Comparison of ENCODE assay signal across 10 mouse cellular contexts in genomic region chr11:44806589-44806988, GRCm38 (mm10).
DNase-seq lines count a peak whose midpoint lies in the region; ATAC-seq and TF ChIP-seq lines count a peak whose summit lies in the region.
"Had no signal": no experiment of that assay in that cellular context is flagged by ENCODE, and none has a peak within 500 bp of the region (broad histone marks: within the 10 kb centered on the region; RNA-seq: fewer than 3 reads in every experiment).

No protein-coding gene starts in this region.

- intact Hi-C loops in left cerebral cortex, postnatal 4 days (cut with DNase I) = no loop called here
- intact Hi-C loops in gastrocnemius, adult 2 months (cut with DNase I) = no loop called here

- no peak overlapping the region for H3K27ac ChIP-seq in kidney, embryonic 15.5 days
- H3K27ac ChIP-seq in forebrain, postnatal 0 days (ENCODE audit: low read depth, low read length) = no peak overlapping the region
- H3K27ac ChIP-seq in gastrocnemius, adult 2 months = no peak overlapping the region

- H3K27me3 ChIP-seq in kidney, embryonic 15.5 days = no peaks in the 10 kb centered on the region
- H3K27me3 ChIP-seq in forebrain, postnatal 0 days (ENCODE audit: insufficient read depth, low read length) = peaks cover 29% of the 10 kb centered on the region

- no peak; the same call in 1 of the 2 replicates for ATAC-seq in kidney, embryonic 15.5 days (replicated peaks; ENCODE audit: low FRiP score)
- ATAC-seq in forebrain, postnatal 0 days = peak; percentile 91
- ATAC-seq: CD4-positive, CD25-positive, alpha-beta regulatory T cell, adult 4 months had no signal

- H3K4me1 ChIP-seq in kidney, embryonic 15.5 days = peaks cover 5% of the 10 kb centered on the region
- no peaks in the 10 kb centered on the region for H3K4me1 ChIP-seq in forebrain, postnatal 0 days (ENCODE audit: insufficient read depth)

- no peak overlapping the region for H3K4me3 ChIP-seq in kidney, embryonic 15.5 days (replicated peaks)
- H3K4me3 ChIP-seq in forebrain, postnatal 0 days (ENCODE audit: low read depth, low read length) = no peak overlapping the region
- H3K4me3 ChIP-seq in gastrocnemius, adult 2 months = no peak overlapping the region
- H3K4me3 ChIP-seq: myocyte had no signal

- no peaks in the 10 kb centered on the region for H3K9me3 ChIP-seq in kidney, embryonic 15.5 days (replicated peaks)
- no peaks in the 10 kb centered on the region for H3K9me3 ChIP-seq in forebrain, postnatal 0 days (ENCODE audit: low read length)

- no peak overlapping the region for H3K9ac ChIP-seq in kidney, embryonic 15.5 days
- H3K9ac ChIP-seq in forebrain, postnatal 0 days = no peak overlapping the region

- H3K36me3 ChIP-seq in kidney, embryonic 15.5 days = no peaks in the 10 kb centered on the region
- H3K36me3 ChIP-seq in forebrain, postnatal 0 days (ENCODE audit: insufficient read depth) = no peaks in the 10 kb centered on the region

- peak; percentile 42 for TF ChIP-seq CTCF in forebrain, postnatal 0 days (IDR thresholded peaks at IDR 0.05; ENCODE audit: low read depth)
- TF ChIP-seq CTCF in gastrocnemius, adult 2 months (IDR thresholded peaks at IDR 0.05) = no peak

- 18% methylated on average over 11 of the region's 11 CpGs for WGBS in kidney, embryonic 15.5 days
- WGBS in forebrain, postnatal 0 days = 16% methylated on average over 11 of the region's 11 CpGs

- H3K4me2 ChIP-seq in kidney, embryonic 15.5 days = peak overlapping the region; percentile 15; the same call in 1 of the 2 replicates
- H3K4me2 ChIP-seq in forebrain, postnatal 0 days (ENCODE audit: low read depth) = peak overlapping the region; percentile 14

- DNase-seq in kidney, postnatal 25 days = no peak
- peak; percentile 53 for DNase-seq in forebrain, postnatal 0 days
- DNase-seq in left cerebral cortex, postnatal 4 days = peak; percentile 83
- DNase-seq in right cerebral cortex, postnatal 36 days (ENCODE audit: low spot score in 2 of 2) = peak; percentile 3 to 11
- DNase-seq in gastrocnemius, adult 2 months = no peak
- DNase-seq in gastrocnemius, adult 8-10 months (ENCODE audit: low spot score in 2 of 2) = no peak
- no peak for DNase-seq in kidney, postnatal 14 days

Comparison
In these comparisons a context has a peak if more than half of its experiments do, and no peak if none do; other contexts are left out.
1. DNase-seq: peak in forebrain, postnatal 0 days (single experiment), left cerebral cortex, postnatal 4 days (single experiment) and right cerebral cortex, postnatal 36 days (2 of 2); none in kidney, postnatal 25 days (0 of 2), gastrocnemius, adult 2 months (single experiment), gastrocnemius, adult 8-10 months (0 of 2) and kidney, postnatal 14 days (single experiment).